Mouse (Mus musculus): Measurements from ENCODE around the gene Cpne4. TPM values are rescaled to one million over a fixed set of nuclear protein-coding genes. Genes with fewer than 3 reads are reported as not detected.

Gene Cpne4
- total RNA-seq, 1 experiment from 2014 or later = 0.22 TPM

GRCm38 (mm10) chr9:104687051-104687450, 140.0 kb downstream of the Cpne4 start:
- no peak for DNase-seq

- peak; percentile 78 for DNase-seq
These were observed 146.1 kb downstream of the Cpne4 start for GRCm38 (mm10) chr9:104693145-104693544.

GRCm38 (mm10) chr9:104710831-104711230, 163.7 kb downstream of the Cpne4 start:
- no peak for DNase-seq

- DNase-seq = no peak
These were observed 178.2 kb downstream of the Cpne4 start for GRCm38 (mm10) chr9:104725311-104725710.

GRCm38 (mm10) chr9:104742661-104743380, 195.7 kb downstream of the Cpne4 start:
- DNase-seq = no peak

GRCm38 (mm10) chr9:104755519-104755918, 208.4 kb downstream of the Cpne4 start:
- DNase-seq = no peak

GRCm38 (mm10) chr9:104760031-104760430, 212.9 kb downstream of the Cpne4 start:
- no peak for DNase-seq

GRCm38 (mm10) chr9:104776198-104776815, 229.2 kb downstream of the Cpne4 start:
- no peak for DNase-seq

- DNase-seq = no peak
These were observed 230.0 kb downstream of the Cpne4 start for GRCm38 (mm10) chr9:104777135-104777534.

GRCm38 (mm10) chr9:104777780-104778179, 230.7 kb downstream of the Cpne4 start:
- no peak for DNase-seq

- DNase-seq = no peak
These were observed 249.5 kb downstream of the Cpne4 start for GRCm38 (mm10) chr9:104796601-104797000.

GRCm38 (mm10) chr9:104804776-104805175, 257.7 kb downstream of the Cpne4 start:
- no peak for DNase-seq

- DNase-seq = no peak
These were observed 267.6 kb downstream of the Cpne4 start for GRCm38 (mm10) chr9:104814681-104815080.

- no peak for DNase-seq
These were observed 281.6 kb downstream of the Cpne4 start for GRCm38 (mm10) chr9:104828646-104829045.

GRCm38 (mm10) chr9:104832934-104833539, 286.0 kb downstream of the Cpne4 start:
- no peak for DNase-seq

- no peak for DNase-seq
These were observed 290.8 kb downstream of the Cpne4 start for GRCm38 (mm10) chr9:104837931-104838330.

GRCm38 (mm10) chr9:104841278-104841677, 294.2 kb downstream of the Cpne4 start:
- DNase-seq = no peak

GRCm38 (mm10) chr9:104845226-104845930, 298.3 kb downstream of the Cpne4 start:
- no peak for DNase-seq

GRCm38 (mm10) chr9:104853701-104854100, 306.6 kb downstream of the Cpne4 start:
- no peak for DNase-seq

- DNase-seq = no peak
These were observed 307.3 kb downstream of the Cpne4 start for GRCm38 (mm10) chr9:104854245-104854921.

GRCm38 (mm10) chr9:104865830-104866229, 318.7 kb downstream of the Cpne4 start:
- no peak for DNase-seq

GRCm38 (mm10) chr9:104872586-104872985, 325.5 kb downstream of the Cpne4 start:
- no peak for DNase-seq
